Mouse (Mus musculus): ENCODE results near the gene Tln1.
"Not testable (repeated sequence)": the region's sequence is repeated elsewhere in the genome, so short reads cannot be mapped to it uniquely, and the experiment has no call there.

Gene Tln1

GRCm38 (mm10) chr4:43503041-43503440 is 59.5 kb downstream of the Tln1 start:
- DNase-seq, result no peak

GRCm38 (mm10) chr4:43499407-43500333 is 62.8 kb downstream of the Tln1 start, which contains the start of gene Arhgef39:
TSS of gene Arhgef39 (minus strand) at chr4:43499695.
- DNase-seq, result peak; percentile 80

GRCm38 (mm10) chr4:43498983-43499382 is 63.5 kb downstream of the Tln1 start:
- DNase-seq, result no peak

- DNase-seq, result no peak
Measured at GRCm38 (mm10) chr4:43497946-43498345, 64.5 kb downstream of the Tln1 start.

- DNase-seq, result no peak
Measured at GRCm38 (mm10) chr4:43497405-43497804, 65.1 kb downstream of the Tln1 start.

DNA sequence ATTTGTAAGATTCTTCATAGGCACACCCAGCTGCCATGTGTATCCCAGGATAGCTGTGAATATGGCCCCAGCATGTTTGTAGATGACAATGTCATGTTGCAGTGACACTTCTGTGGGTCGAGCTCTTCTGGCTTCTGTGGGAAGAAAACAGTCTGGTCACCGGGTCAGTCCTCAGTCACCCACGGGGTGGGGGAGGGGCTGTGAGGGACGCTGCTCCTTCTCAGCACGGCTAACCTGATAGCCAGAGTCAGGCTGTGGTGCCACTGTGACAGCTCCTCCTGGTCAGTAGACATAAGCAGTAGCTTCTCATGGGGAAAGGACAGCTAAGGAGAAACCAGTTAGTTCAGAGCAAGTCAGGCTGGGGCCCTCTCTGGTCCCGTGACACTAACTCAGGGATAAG is 65.9 kb downstream of the Tln1 start:
- no peak for DNase-seq

- no peak for DNase-seq
Measured at GRCm38 (mm10) chr4:43493846-43494240, 68.6 kb downstream of the Tln1 start.

DNA sequence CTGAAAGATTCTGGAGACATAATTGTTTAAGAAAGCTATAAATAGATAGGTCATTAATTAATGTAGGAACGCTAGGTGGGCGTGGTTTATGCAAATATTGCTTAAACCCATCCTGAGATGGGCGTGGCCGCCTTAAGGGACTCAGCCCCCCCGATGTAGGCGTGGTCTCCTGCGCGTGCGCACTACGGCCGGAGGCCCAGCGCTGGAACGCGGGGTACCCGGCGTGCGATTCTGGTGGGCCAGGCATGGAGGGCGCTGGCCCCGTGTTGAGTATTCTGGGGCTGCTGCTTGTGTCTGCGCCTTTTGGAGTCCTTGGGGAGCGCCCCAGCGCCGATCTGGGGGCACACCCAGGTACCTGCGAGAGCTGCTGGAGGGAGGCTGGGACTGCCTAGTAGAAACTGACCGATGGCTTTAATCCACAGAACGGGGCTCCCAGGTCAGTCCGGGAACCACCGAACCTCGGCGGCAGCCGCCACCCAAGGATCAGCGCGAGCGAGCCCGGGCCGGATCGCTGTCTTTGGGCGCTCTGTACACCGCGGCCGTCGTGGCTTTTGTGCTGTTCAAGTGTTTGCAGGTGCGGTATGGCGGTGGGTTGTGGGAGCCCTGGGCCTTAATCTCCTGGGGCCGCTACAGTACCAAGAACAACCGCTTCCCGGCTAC is 69.2 kb downstream of the Tln1 start:
- DNase-seq, result peak; percentile 98

DNA sequence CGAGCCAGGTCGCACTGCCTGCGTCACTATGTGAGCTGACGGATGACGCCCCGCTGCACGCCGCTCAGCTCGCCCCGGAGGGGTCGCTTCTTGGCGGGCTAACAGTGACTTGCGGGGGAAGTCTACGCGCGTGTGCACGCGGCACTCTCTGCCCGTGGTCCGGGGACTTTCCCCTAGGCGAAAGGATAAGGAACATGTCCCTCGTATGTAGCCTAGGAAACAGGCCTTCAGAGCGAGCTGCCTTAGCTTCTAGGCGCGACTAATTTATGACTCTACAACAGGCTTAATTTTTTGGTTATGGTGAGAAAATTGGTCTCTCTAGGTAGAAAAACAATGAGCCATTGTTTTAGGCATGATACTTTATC is 69.7 kb downstream of the Tln1 start, which contains the start of gene Ccdc107:
TSS of gene Ccdc107 (plus strand) at position 80 of the 365 bp plus-strand sequence.
- DNase-seq, result peak; percentile 93

DNA sequence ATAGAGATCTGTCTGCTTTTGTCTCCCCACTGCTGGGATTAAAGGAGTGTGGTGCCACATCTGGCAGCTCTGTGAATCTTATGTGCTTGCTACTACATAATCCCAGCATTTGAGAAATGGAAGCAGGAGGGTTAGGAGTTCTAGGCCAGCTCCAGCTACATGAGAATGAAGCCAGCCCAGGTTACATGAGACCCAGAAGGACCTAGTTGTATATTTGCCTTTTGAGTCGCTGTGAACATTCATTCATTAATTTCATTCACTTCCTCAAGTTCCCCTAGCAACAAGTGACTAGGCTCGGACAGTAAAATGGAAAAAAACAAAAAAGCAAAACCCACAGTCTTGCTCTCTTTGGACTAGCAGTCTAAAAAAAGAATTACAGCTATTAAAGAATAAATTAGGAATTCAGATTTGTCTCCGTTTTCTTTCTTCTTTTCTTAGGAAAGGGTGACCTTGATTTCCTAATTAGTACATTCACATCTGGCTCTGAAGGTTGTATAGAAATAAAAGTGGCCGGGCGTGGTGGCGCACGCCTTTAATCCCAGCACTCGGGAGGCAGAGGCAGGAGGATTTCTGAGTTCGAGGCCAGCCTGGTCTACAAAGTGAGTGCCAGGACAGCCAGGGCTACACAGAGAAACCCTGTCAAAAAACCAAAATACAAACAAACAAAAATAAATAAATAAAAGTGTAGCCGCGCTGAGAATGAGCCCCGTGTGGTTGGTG is 70.2 kb downstream of the Tln1 start:
- no peak for DNase-seq

DNA sequence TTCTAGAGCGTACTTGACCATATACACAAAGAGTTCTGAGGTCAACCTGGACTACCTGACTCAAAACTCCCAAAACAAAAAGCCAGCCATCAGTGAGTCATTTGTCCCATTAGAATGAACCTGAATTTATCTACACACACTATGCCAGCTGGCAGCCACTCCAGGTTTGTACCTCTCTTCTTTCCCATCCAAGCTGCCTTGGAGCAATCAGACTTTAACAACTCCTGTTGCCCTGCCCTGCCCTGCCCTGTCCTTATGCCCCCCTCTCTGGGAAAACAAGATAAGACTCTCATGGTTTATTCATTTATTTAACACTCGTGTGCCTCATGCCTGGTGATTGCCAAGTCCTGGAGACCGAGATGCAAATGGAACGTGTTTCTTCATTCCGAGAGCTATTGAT is 71.7 kb downstream of the Tln1 start:
- no peak for DNase-seq

- no peak for DNase-seq
Measured at GRCm38 (mm10) chr4:43489611-43490010, 72.9 kb downstream of the Tln1 start.

DNA sequence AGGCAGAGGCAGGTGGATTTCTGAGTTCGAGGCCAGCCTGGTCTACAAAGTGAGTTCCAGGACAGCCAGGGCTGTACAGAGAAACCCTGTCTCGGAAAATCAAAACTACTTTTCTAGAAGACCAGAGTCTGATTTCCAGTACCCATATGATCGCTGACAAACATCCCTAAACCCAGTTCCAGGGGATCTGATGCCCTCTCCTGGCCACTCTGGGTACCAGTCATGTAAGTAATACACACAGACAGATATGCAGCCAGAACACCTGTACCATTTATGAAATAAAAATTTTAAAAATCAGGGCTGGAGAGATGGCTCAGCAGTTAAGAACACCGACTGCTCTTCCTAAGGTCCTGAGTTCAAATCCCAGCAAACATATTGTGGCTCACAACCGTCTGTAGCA is 76.8 kb downstream of the Tln1 start:
- DNase-seq, result not testable (repeated sequence)

DNA sequence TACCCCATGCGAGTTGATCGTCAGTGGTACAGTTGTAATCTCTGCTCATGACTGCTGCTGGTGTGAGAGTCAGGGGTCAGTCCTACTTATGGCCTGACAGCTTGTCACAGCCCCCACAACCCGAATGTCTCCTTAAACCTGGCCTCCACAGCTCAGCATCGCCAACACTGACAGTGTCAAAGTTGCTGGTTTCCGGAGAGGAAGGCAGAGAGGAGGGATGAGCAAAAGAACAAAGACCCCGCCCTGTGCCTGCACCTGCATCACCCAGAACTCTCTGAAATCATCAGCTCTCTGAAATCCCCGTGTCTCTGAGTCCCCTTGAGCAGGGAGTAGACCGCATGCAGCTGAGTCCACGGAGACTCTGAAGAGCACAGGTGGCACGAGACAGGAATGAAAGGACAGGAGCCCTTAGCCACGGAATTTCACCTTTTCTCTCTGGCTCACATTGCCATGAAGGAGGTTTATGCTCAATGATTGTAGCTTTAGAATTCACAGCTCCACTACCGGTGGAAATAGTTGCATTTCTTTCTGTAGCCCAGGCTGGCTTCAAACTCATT is 78.9 kb downstream of the Tln1 start, which contains the start of gene Sit1:
TSS of gene Sit1 (minus strand) at position 200 of the 557 bp plus-strand sequence.
- DNase-seq, result no peak

- DNase-seq, result no peak
Measured at GRCm38 (mm10) chr4:43482591-43482990, 79.9 kb downstream of the Tln1 start.

DNA sequence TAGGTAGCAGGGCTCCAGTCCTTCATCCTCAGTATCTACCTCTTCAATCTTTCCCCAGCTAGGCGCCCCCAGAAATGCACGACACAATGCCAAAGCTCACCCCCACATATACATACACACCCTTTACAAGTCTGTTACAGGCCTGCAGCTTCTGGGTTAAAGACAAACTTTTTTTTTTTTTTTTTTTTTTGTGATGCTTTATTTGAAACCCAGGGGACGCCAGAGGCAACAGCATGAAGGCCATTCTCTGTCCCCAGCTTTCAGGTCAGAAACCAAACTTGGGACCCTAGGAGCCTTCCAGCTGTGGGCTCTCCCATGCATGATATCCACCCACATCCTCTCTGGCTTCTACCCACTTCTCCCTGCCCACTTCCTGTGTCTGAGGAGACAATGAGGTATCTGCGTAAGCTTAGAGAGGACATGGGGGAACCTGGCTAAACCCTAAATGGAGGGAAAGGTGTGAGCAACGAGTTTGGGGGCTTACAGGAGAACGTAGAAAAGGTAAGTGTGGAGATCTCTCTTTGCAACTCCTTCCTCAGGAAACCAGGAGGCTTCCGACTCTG is 80.5 kb downstream of the Tln1 start:
- DNase-seq, result no peak
